ENCODE assay signal across 8 mouse cellular contexts in the genomic region with DNA sequence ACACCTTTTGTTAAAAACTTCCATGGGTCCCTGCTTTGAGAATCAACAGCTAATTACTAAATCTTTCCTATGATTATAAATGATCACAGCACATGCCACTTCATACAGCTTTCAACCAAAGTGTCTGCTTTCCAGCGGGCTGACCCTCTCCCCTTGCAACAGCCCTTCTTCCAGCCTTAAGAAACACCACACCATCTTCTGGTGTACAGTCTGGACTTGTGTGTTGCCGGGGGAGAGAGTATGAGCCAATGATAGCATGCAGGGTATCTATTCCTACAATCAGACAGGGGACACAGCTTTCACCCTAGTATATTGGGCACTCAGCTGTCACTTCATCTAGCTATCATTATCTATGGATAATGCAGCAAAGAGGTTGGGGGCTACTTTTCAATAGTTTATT. TPM values are rescaled to one million over a fixed set of nuclear protein-coding genes. Genes with fewer than 3 reads are reported as not detected.
DNase-seq lines count a peak whose midpoint lies in the region; ATAC-seq and TF ChIP-seq lines count a peak whose summit lies in the region.

No protein-coding gene starts in this region.

- TF ChIP-seq CTCF in layer of hippocampus, adult 2 months (conservative IDR thresholded peaks at IDR 0.05) = no peak

- ATAC-seq in embryonic facial prominence, embryonic 11.5 days (replicated peaks; ENCODE audit: insufficient number of reproducible peaks, low FRiP score, low TSS enrichment, low read depth) = no peak
- ATAC-seq in activated CD4-positive, CD25-positive, alpha-beta regulatory T cell, adult 4 months = no peak

- 65% methylated on average over 2 of the region's 2 CpGs for WGBS in embryonic facial prominence, embryonic 11.5 days

- H3K36me3 ChIP-seq in embryonic facial prominence, embryonic 11.5 days (replicated peaks; ENCODE audit: control insufficient read depth, insufficient read depth, low read depth, low read length) = no peaks in the 10 kb centered on the region

- H3K27me3 ChIP-seq in embryonic facial prominence, embryonic 11.5 days (ENCODE audit: control insufficient read depth, insufficient read depth, low read length) = no peaks in the 10 kb centered on the region

- peak overlapping the region; percentile 86 for H3K4me3 ChIP-seq in layer of hippocampus, adult 2 months
- peak overlapping the region; percentile 74 for H3K4me3 ChIP-seq in embryonic facial prominence, embryonic 11.5 days (ENCODE audit: low read depth, low read length)

- no peaks in the 10 kb centered on the region for H3K4me1 ChIP-seq in embryonic facial prominence, embryonic 11.5 days (ENCODE audit: control insufficient read depth, insufficient read depth, low read length)

- peak overlapping the region; percentile 98 for H3K27ac ChIP-seq in layer of hippocampus, adult 2 months
- no peak overlapping the region for H3K27ac ChIP-seq in embryonic facial prominence, embryonic 11.5 days (replicated peaks; ENCODE audit: low read depth, low read length)

- no peak for DNase-seq in layer of hippocampus, adult 2 months (ENCODE audit: low spot score in 2 of 2)
- DNase-seq in layer of hippocampus, postnatal 10 days (ENCODE audit: low spot score in 2 of 2) = no peak
- DNase-seq in embryonic facial prominence, embryonic 11.5 days (ENCODE audit: low spot score) = no peak
- peak; percentile 52 for DNase-seq in induced T-regulatory cell, adult 2 months (ENCODE audit: low read depth)
- peak; percentile 30 to 34 for DNase-seq in natural killer cell, adult 2 months (ENCODE audit: low spot score in 2 of 2)
- DNase-seq in right cerebral cortex, adult 2 months (ENCODE audit: low spot score in 2 of 2) = no peak
- no peak for DNase-seq in kidney, postnatal 25 days

- no peaks in the 10 kb centered on the region for H3K9me3 ChIP-seq in embryonic facial prominence, embryonic 11.5 days (replicated peaks; ENCODE audit: control insufficient read depth, low read length)

- H3K4me2 ChIP-seq in embryonic facial prominence, embryonic 11.5 days (ENCODE audit: low read depth, low read length) = peak overlapping the region; percentile 27; the same call in 1 of the 2 replicates

- peak overlapping the region; percentile 5; the same call in 1 of the 2 replicates for H3K9ac ChIP-seq in embryonic facial prominence, embryonic 11.5 days (replicated peaks; ENCODE audit: low read length)

RNA-seq across cellular contexts. Expression of a gene that starts 2.9 kb away (rescaled TPM):
- 100 to 1,000 TPM in 1 of 2 experiments, 10 to 100 TPM in 1; 98.7 to 101 TPM for total RNA-seq in layer of hippocampus, adult 2 months (2021)
- 10 to 100 TPM; 65.0 to 72.0 TPM for total RNA-seq in layer of hippocampus, postnatal 10 days (2021)
- 32.9 and 35.4 TPM in 2 replicates for polyA plus RNA-seq in embryonic facial prominence, embryonic 11.5 days (2014; fragmentation: Nextera tagmentation; extraction: Ambion mirVana)
- 10 to 100 TPM in 1 of 2 experiments, 1 to 10 TPM in 1; 7.2 to 16.4 TPM for polyA plus RNA-seq in activated CD4-positive, CD25-positive, alpha-beta regulatory T cell, adult 4 months (2017; shearing (Covaris generic))

Comparison
In these comparisons a context has a peak if more than half of its experiments do, and no peak if none do; other contexts are left out.
1. DNase-seq: peak in induced T-regulatory cell, adult 2 months (single experiment) and natural killer cell, adult 2 months (2 of 2); none in layer of hippocampus, adult 2 months (0 of 2), layer of hippocampus, postnatal 10 days (0 of 2), embryonic facial prominence, embryonic 11.5 days (single experiment), right cerebral cortex, adult 2 months (0 of 2) and kidney, postnatal 25 days (0 of 2).